Mouse (Mus musculus) inflammation-experienced regulatory T-cells, adult 16 weeks (primary cell): Measurements from ENCODE around the gene Tmie. TPM values are rescaled to one million over a fixed set of nuclear protein-coding genes. Genes with fewer than 3 reads are reported as not detected.

Experiments used
- polyA plus RNA-seq: library from polyadenylated mRNA; unstranded; fragments of 100-300 nt; shearing (Covaris generic); gene quantifications from one replicate; pipeline ENCODE4 v1.2.1, GENCODE M21; 2017

Tmie gene
- polyA plus RNA-seq: 4.4 TPM

DNA sequence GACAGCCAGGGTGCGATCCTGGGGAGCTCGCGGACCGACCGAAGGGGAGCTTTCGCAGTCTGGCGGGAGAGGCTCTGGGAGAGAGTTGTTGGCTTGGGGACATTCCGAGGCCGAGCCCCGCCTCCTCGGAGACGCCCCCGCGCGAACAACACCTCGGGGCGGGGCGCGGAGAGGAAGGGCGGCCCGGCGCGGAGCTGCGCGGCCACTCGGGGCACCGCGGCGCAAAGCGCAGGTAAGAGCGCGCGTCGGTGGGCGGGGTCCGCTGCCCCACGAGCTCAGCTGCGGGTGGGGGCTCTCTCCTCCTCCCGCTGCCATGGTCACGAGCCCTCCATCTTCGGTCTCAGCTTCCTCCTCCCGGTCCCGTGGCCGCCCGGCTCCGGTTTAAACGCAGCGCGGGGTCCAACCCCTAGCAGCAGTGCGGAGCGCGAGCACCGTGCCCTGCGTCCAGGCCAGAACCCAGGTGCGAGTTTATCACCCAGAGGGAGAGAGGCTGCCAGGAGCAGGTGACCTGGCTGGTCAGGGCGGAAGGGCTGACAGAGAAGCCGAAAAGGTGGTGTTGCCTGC lies at the start of gene Tmie:
Gene Tmie (minus strand): TSS at position 116 of the 564 bp plus-strand sequence.

DNA sequence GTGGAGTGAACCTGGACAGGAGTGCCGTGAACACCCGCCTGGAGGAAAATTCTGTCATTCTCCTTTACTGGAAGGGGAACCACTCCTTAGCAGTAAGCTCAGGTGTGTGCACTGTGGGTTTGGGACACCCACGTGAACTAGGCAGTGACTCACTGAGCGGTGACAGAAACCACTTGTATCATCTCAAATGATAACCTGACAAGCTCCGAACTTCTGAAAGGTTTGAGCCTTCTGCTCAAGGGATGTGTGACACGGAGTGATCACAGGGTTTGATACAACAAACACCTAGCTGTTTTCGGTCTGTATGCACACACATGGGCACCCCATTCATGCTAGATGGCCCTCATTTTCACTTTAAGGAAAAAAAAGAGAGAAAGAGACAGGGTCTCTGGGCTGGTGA lies 36.9 kb upstream of the Tmie start, which contains the start of gene Fam240a:
Gene Fam240a (minus strand): TSS at position 76 of the 400 bp plus-strand sequence.

DNA sequence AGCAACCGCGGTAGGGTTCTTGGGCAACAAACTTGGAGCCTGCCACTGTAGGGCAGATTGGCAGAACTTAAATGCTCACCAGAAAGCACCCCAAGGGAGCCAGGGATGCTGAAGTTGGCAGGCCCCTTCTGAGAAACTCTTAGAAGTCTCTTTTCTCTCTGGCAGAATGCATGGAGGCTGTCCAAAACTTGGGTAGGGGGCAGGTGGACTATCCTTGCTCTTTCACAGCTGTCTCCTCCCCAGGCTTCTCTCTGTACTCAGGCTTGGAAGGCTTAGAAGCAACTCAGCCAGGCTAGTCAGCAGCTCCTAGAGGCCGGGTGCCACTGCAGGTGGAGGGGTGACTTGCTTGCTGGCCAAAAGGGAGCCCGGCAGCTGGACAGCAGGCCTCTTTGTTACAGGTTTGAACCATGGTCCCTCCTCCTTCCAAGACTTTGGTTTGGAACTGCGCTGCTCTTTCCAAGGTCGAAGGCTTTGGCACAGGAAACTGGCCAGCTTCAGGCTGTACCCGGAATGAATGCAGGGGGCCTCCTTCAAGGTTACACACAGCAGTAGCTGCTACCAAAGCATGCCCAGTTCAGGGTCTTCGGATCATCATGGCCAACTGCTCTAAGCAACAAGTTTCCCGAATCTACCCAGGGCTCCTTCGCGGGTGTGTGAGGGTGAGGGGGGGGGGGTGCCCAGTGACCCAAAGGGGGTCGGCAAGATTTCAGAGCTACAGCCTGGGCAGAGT lies 557 bp downstream of the Tmie start, which contains the start of gene Als2cl:
Gene Als2cl (plus strand): TSS at position 680 of the 730 bp plus-strand sequence.

DNA sequence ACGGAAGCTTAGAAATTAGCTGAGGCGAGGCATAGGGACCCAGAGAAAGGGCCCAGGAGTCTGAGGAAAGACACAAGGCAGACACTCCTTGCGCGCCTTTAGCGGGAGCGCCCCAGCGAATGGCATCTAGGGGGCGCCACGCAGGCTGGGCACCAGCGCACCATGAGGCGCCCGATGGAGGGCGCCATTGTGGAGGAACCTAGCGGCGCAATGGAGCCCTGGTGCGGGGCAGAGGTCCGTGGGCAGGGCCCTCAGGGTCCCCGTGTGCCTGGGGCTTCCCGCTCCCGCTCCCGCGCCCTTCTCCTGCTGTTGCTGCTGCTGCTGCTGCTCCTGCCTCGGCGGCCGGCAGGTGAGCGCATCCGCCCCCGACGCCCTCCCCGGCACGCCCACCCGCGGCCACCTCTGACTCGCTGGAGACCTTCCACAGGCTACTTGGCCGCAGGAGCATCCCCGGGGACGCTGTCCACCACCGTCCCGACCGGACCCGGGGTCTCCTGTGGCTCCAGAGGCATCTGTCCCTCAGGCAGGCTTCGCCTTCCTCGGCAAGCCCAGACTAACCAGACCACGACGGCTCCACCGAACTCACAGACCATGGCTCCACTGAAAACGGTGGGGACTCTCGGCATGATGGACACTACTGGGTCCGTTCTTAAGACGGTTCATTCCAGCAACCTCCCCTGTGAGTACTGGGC lies 22.0 kb downstream of the Tmie start, which contains the start of gene Prss50:
Gene Prss50 (plus strand): TSS at position 187 of the 692 bp plus-strand sequence.

DNA sequence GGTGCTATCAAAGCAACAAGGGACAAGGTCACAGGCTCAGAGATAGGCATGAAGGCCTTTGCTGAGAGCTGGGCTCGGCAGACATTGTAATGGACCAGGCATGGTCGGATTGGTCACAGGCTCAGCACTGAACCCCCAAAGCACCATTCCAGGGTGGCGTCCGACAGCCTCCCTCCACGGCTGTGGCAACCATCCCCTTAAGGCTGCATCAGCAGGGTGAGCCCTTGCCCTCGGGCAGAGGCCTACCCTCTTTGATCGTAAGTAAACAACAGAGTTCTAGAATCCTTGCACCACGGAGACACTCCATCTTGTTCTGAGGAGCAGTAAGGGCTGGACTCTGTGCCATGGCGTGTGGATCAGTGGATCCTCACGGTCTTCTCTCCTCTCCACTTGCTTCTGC lies 35.7 kb downstream of the Tmie start, which contains the start of gene Prss46:
Gene Prss46 (plus strand): TSS at position 301 of the 400 bp plus-strand sequence.

DNA sequence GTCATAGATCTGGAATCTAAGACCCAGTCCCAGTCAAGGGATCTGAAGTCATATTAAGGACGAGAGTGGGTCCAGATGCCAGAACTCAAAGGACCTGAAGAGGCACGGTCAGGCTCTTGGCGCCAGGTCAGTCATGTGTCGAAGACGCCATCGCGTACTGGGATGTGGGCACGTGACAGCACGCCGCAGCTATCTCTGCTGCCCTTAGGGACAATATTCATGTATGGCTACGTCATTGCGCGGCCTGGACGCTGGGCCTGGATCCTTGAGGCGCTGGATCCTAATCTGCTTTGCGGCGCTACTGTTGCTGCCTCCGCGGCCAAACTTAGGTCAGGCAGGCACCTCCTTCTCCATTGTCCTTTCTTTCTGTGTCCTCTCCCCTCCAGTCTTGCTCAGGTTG lies 45.5 kb downstream of the Tmie start, which contains the start of gene Prss45:
Gene Prss45 (plus strand): TSS at position 178 of the 400 bp plus-strand sequence.

DNA sequence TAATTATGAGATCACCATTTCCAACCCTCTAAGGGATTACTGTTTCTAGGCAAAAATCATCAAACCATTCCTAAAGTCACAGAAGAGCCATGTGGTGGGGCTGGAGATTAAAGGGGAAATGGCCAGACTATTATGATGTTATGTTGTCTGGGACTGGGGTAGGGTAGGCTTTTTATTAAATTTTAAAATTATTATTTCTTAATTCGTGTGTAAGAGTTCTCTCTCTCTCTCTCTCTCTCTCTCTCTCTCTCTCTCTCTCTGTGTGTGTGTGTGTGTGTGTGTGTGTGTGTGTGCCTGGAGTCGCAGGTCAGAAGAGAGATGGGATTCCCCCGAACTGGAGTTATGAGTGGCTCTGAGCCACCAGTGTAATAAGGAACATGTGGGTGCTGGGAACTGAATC lies 53.5 kb downstream of the Tmie start, which contains the start of gene Prss43:
Gene Prss43 (plus strand): TSS at position 301 of the 400 bp plus-strand sequence.

Other genes with a start within 250 kb of the Tmie start
- gene Nbeal2, start 226.0 kb downstream of the Tmie start, polyA plus RNA-seq: 64.3 TPM
- gene Ccdc12, start 223.6 kb downstream of the Tmie start, polyA plus RNA-seq: 275 TPM
- not detected for gene Myl3, start 138.3 kb downstream of the Tmie start, polyA plus RNA-seq
- not detected for gene Pth1r, start 133.0 kb downstream of the Tmie start, polyA plus RNA-seq
- gene Prss42, start 81.9 kb downstream of the Tmie start, polyA plus RNA-seq: not detected
- not detected for gene Prss44, start 66.1 kb downstream of the Tmie start, polyA plus RNA-seq
- not detected for gene Prss43, start 53.4 kb downstream of the Tmie start, polyA plus RNA-seq
- not detected for gene Prss45, start 45.5 kb downstream of the Tmie start, polyA plus RNA-seq
- gene Prss46, start 35.6 kb downstream of the Tmie start, polyA plus RNA-seq: not detected
- gene Prss50, start 22.1 kb downstream of the Tmie start, polyA plus RNA-seq: 0.60 TPM
- gene Als2cl, start 243 bp downstream of the Tmie start, polyA plus RNA-seq: 40.7 TPM
- not detected for gene Fam240a, start 36.7 kb upstream of the Tmie start, polyA plus RNA-seq
- 1.5 TPM for gene Tdgf1, start 66.0 kb upstream of the Tmie start, polyA plus RNA-seq
- not detected for gene Lrrc2, start 71.4 kb upstream of the Tmie start, polyA plus RNA-seq
- not detected for gene Rtp3, start 110.5 kb upstream of the Tmie start, polyA plus RNA-seq
- 0.21 TPM for gene Ltf, start 139.2 kb upstream of the Tmie start, polyA plus RNA-seq
- gene Ccrl2, start 177.4 kb upstream of the Tmie start, polyA plus RNA-seq: 20.8 TPM
- 11.3 TPM for gene Lrrfip2, start 237.5 kb upstream of the Tmie start, polyA plus RNA-seq